Mouse (Mus musculus) E14TG2a.4 (cell line): ENCODE data around the gene Yipf6.
A peak's percentile ranks its signal among the peaks of the same experiment; 100 is the strongest.
"Not testable (repeated sequence)": the region's sequence is repeated elsewhere in the genome, so short reads cannot be mapped to it uniquely, and the experiment has no call there.

Experiments
- H3K27me3 ChIP-seq: 2 replicates; pipeline ENCODE4 v1.6.1; 2014; ENCODE audit warnings: low read length, control low read depth; ENCODE audit not compliant: insufficient read depth
- H3K36me3 ChIP-seq: 2 replicates; pipeline ENCODE4 v1.6.1; 2014; ENCODE audit warnings: low read length, control low read depth; ENCODE audit not compliant: insufficient read depth
- H3K4me1 ChIP-seq: replicated peaks from 2 replicates; pipeline ENCODE4 v1.6.1; 2014; ENCODE audit warnings: low read depth, low read length, control low read depth
- H3K4me3 ChIP-seq: replicated peaks from 2 replicates; pipeline ENCODE4 v1.5.1; 2014; ENCODE audit warnings: mild to moderate bottlenecking, low read length
- H3K9me3 ChIP-seq: 2 replicates; pipeline ENCODE4 v1.6.1; 2014; ENCODE audit warnings: low read length, control low read depth
- CTCF ChIP-seq: conservative IDR thresholded peaks from 2 replicates; pipeline ENCODE4 v1.5.1; 2014; ENCODE audit warnings: low read length
- NANOG ChIP-seq: IDR thresholded peaks from 2 replicates; pipeline ENCODE4 v1.6.1; 2014; ENCODE audit warnings: borderline replicate concordance, low read length, mixed read lengths
- POU5F1 ChIP-seq: IDR thresholded peaks from 2 replicates; pipeline ENCODE4 v1.6.1; 2014; ENCODE audit warnings: low read length, borderline replicate concordance

The Yipf6 gene

DNA sequence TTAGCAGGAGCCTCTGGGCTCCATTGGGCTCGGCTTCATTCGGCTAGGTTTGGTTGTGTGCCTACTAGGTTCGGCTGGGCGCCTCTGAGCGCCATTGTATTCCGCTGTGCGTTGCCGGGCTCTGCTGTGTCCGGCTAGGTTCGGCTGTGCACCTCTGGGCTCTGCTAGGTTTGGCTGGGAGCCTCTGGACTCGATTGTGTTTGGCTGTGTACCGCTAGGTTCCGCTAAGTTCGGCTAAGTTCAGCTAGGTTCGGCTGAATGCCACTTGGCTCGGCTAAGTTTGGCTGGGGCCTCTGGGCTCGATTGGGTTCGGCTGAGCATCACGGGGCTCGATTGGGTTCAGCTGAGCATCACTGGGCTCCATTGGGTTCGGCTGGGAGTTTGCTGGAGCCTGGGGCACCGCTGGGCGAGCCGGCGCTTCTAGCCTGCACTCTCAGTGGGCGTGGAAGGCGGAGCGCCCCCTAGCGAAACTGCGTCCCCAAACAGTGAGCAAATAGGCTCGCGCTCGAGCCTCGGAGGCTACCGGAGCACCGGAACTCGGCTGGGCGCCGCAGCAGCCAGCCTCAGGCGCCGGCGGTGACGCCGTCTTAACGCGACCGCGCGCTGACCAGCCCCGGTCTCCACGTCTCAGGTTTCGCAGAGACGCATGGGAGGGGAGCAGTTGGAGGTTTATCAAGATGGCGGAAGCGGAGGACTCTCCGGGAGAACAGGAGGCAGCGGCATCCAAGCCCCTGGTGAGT is 1.6 kb downstream of the Yipf6 start:
- Histone ChIP-seq H3K4me1 (peaks cover 7% of the 10 kb centered on the region), H3K4me3 (peak overlapping the region; percentile 86), H3K36me3 (peaks cover 14% of the 10 kb centered on the region), H3K27me3 (no peaks in the 10 kb centered on the region), H3K9me3 (no peaks in the 10 kb centered on the region)
- TF ChIP-seq NANOG (no peak), POU5F1 (no peak), CTCF (peak; percentile 12; the same call in 1 of the 2 replicates)

DNA sequence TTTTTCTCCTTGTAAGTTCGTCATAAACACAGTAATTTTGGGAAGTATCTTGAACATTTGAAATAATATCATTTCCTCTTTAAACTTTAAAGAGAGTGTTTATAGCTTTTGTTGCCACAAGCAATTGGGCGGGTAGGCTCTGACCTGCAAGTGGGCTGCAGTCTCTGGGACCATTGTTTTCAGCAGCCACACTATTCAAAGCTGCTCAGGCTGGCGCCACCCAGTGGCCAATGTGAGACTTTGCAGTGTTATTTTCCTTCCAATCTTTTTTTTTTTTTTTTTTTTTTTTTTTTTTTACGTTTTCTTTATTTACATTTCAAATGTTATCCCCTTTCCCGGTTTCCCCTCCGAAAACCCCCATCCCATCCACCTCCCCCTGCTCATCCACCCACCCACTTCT is 17.8 kb downstream of the Yipf6 start:
- H3K27me3 ChIP-seq: no peaks in the 10 kb centered on the region
- no peaks in the 10 kb centered on the region for H3K36me3 ChIP-seq
- H3K4me3 ChIP-seq: no peak overlapping the region
- no peaks in the 10 kb centered on the region for H3K9me3 ChIP-seq
- TF ChIP-seq NANOG: no peak
- TF ChIP-seq CTCF: peak; percentile 49
- TF ChIP-seq POU5F1: no peak
- H3K4me1 ChIP-seq: no peaks in the 10 kb centered on the region

DNA sequence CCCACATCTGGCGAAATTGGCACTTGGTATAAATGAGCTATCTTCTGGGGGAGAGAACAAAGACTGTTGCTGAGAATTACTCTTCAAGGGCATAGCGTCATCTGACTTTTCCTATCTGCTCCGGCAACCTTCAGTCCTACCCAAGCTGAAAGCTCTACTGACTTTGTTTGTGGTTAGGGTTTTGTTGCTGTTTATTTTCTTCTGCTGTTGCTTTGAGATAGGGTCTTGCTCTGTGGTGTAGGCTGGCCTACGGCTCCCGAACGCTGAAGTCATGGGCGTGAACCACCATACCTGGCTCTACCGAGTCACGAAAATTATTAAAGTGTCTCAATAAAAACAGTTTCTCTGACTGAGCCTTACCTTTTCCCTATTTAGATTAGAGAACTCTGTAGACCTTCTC is 22.2 kb downstream of the Yipf6 start:
- Histone ChIP-seq H3K27me3 (no peaks in the 10 kb centered on the region), H3K36me3 (no peaks in the 10 kb centered on the region), H3K4me1 (no peaks in the 10 kb centered on the region), H3K4me3 (no peak overlapping the region), H3K9me3 (no peaks in the 10 kb centered on the region)
- TF ChIP-seq NANOG: no peak
- TF ChIP-seq CTCF: no peak

DNA sequence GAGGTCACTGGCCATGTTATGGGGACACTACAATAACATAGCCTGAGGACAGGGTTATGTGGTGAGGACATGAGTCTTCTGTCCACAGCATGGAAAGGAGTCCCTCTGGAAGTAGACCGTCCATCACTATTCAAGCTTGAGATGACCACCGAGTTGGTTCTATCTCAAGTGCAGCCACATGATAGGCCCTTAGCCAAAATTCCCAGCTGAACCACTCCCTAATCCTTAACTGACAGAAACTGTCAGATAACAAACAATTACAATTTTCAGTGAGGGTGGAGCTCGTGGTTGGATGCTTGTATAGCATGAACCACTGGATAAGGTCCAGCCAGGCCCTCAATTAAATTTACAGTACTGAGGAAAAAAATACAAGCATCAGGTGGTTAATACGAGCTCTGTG is 22.9 kb downstream of the Yipf6 start:
- Histone ChIP-seq H3K9me3 (no peaks in the 10 kb centered on the region), H3K4me3 (no peak overlapping the region), H3K27me3 (no peaks in the 10 kb centered on the region), H3K36me3 (no peaks in the 10 kb centered on the region), H3K4me1 (no peaks in the 10 kb centered on the region)
- TF ChIP-seq NANOG: no peak
- no peak for TF ChIP-seq CTCF
- TF ChIP-seq POU5F1: no peak

DNA sequence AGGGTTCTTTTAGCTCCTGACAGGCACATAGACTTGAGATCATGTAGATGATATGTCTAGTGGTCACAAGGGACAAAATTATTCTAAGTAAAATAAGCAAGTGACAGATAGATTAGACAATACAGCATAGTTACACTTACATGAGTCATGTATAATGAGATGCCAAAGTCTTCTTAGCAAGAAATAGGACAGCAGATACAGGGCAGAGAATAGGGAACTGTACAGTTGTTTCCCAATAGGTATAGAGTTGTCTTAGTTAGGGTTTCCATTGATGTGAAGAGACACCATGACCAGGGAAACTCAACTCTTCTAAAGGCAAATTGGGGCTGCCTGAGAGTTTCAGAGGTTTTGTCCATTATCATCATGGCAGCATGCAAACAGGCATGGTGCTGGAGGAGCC is 27.6 kb downstream of the Yipf6 start:
- TF ChIP-seq NANOG (no peak), POU5F1 (no peak), CTCF (no peak)

DNA sequence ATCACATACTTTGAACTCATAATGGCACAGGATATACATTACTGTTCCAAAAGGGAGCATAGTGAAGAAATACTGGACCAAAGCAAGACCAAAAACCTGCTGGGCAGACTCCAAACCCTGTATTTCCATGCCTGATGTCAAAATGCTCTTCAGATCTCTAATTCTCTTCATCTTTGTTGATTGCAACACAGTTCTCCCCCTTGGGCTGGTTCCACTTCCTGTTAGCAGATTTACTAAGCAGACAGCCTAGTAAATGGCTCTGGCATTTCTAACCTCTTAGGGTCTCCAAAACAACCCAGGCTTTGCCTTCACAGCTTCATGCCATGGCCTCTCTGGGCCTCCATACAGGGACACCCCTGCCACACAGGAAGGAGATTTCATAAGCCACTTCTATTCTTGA is 28.4 kb downstream of the Yipf6 start:
- no peak for TF ChIP-seq POU5F1
- Histone ChIP-seq H3K4me1 (no peaks in the 10 kb centered on the region), H3K36me3 (no peaks in the 10 kb centered on the region), H3K4me3 (no peak overlapping the region), H3K9me3 (no peaks in the 10 kb centered on the region), H3K27me3 (no peaks in the 10 kb centered on the region)

More for the DNA sequence above, 27.6 kb downstream of the Yipf6 start:
- Histone ChIP-seq H3K4me1 (no peaks in the 10 kb centered on the region), H3K36me3 (no peaks in the 10 kb centered on the region), H3K27me3 (no peaks in the 10 kb centered on the region), H3K4me3 (no peak overlapping the region), H3K9me3 (no peaks in the 10 kb centered on the region)

DNA sequence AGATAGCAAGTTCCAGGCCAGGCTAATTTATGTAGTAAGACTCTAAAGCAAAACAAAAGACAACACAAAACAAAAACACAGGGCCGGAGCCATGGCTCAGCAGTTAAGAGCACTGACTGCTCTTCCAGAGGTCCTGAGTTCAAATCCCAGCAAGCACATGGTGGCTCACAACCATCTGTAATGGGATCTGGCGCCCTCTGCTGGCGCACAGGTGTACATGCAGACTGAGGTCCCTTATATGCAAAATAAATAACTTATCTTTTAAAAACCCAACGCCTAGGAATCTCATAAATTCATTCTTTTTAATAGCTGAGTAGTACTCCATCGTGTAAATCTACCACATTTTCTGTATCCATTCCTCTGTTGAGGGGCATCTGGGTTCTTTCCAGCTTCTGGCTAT is 50.5 kb downstream of the Yipf6 start:
- not testable (repeated sequence) for H3K4me3 ChIP-seq, H3K9me3 ChIP-seq, H3K4me1 ChIP-seq, H3K27me3 ChIP-seq, H3K36me3 ChIP-seq
- TF ChIP-seq CTCF: peak; percentile 35; the same call in 1 of the 2 replicates

DNA sequence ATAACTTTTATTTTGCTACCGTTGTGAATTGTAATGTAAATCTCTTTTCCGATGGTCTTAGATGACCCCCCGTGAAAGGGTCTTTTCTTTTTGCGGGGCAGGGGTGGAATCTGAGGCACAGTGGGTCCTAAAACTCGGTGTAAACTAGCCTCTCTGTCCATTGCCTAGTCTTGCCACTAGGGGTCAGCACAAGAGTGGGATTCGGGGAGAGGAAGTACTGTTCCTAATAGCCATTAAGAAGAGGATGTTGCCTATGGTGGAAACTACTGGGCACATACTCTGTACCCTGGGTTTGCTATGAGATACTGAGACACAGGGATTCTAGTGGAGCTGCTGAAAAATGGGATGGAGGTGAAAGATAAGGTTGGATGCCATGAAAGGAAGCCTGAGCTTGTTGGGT is 53.5 kb downstream of the Yipf6 start:
- TF ChIP-seq CTCF: peak; percentile 53
- no peak for TF ChIP-seq POU5F1
- H3K36me3 ChIP-seq: no peaks in the 10 kb centered on the region
- no peak overlapping the region for H3K4me3 ChIP-seq
- H3K9me3 ChIP-seq: no peaks in the 10 kb centered on the region
- no peaks in the 10 kb centered on the region for H3K27me3 ChIP-seq
- H3K4me1 ChIP-seq: no peaks in the 10 kb centered on the region
